Mouse (Mus musculus) embryonic fibroblast, embryonic 13.5 days (primary cell): ENCODE measurements at regions not wholly inside any gene's neighbourhood (a gene's known extent, or its start where the extent isn't known, plus 50 kb on each side); places are given as distances from the start of the nearest gene placed in this dataset.

Experiments used
- H3K27ac ChIP-seq: 2 replicates; pipeline ENCODE4 v1.5.1; 2012; ENCODE audit warnings: low read length, control low read depth, inconsistent platforms; ENCODE audit not compliant: insufficient read depth
- H3K4me1 ChIP-seq: 2 replicates; pipeline ENCODE4 v1.6.1; 2011; ENCODE audit warnings: low read length; ENCODE audit not compliant: control insufficient read depth, insufficient read depth
- H3K4me3 ChIP-seq: 2 replicates; pipeline ENCODE4 v1.5.1; 2011; ENCODE audit warnings: mild to moderate bottlenecking, control low read depth, low read length; ENCODE audit not compliant: insufficient read depth
- CTCF ChIP-seq: IDR thresholded peaks from 2 replicates; pipeline ENCODE4 v1.5.1; 2011; ENCODE audit warnings: mild to moderate bottlenecking, control low read depth, low read length, moderate library complexity, borderline replicate concordance; ENCODE audit not compliant: insufficient read depth
- POLR2A ChIP-seq: IDR thresholded peaks from 2 replicates; pipeline ENCODE4 v1.6.1; 2011; ENCODE audit warnings: low read depth, mild to moderate bottlenecking, control low read depth, low read length, moderate library complexity

DNA sequence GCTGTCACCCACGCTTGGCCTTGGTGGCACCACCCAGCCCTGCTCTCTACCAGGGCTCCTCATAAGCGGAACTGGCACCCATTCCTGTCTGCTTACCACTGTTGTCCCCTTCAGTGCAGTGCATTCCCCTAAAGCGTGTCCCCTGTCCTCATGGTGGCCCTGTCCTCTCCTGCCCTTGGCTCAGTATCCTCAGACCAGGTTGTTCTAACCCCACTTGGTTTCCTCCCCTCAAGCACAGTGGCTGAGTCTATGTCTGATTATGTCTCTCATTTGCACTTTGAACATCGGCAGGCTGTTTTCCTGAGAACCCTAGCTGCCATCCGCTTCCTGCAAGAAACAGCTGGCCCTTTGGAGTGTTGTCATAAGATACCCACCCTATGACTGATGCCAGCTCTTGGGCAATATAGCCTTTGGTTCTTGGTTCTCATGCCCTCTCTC is 130.5 kb downstream of the Ndufa10 start:
- Histone ChIP-seq H3K4me1 (no peaks in the 10 kb centered on the region), H3K27ac (no peak overlapping the region), H3K4me3 (no peak overlapping the region)
- TF ChIP-seq CTCF (no peak), POLR2A (no peak)

DNA sequence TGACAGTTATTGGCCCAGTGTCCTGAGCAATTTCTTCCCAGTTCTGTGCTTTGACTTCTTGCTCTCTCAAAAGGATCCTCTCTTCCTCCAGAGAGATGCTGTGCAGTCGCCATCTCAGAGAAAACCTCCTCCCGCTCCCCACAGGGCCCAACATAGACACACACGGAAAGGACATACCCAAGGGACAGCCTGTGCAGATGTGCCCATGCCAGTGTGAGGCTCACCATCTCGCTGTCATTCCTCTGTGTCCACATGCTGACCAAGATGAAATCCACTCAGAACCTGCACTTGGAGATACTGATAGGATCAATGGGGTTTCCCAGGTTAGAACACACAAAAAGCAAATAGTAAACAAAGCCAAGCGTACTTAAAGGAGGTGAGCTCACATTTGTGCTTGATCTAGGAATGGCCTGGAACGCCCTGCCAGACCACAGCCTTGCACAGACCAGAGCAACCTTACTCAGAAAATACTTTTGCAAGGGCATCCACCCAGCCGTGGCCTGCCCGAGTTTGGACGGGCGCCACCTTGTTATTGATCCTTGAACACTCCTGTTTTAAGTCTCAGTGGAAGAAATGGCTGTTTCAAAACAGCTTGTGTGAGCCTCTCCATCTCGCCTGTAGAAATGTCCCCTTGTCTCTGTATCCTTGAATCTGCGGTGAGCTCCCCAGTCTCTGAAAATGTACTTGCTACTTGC is 131.7 kb downstream of the Ndufa10 start:
- Histone ChIP-seq H3K4me1 (no peaks in the 10 kb centered on the region), H3K27ac (no peak overlapping the region), H3K4me3 (no peak overlapping the region)
- TF ChIP-seq POLR2A (no peak), CTCF (no peak)

DNA sequence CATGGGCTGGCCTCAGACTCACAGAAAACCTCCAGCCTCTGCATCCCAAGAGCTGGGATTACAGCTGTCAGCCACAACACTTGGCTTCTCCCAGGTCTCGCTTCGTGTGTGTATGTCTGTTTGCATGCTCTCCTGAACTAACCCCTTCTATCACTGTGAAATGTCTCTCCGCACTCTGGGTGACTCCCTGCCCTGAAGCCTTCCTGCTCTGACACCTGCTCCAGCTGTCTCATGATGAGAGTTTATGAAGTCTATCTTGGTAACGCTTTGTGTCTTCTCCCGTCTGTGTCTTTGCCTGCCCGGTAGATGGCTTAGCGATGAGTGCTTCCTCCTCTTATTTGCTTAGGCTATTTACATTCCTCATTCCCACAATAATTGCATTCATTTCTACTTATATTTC is 133.0 kb downstream of the Ndufa10 start:
- TF ChIP-seq POLR2A, result no peak
- no peak for TF ChIP-seq CTCF
- H3K4me3 ChIP-seq, result no peak overlapping the region
- no peak overlapping the region for H3K27ac ChIP-seq
- no peaks in the 10 kb centered on the region for H3K4me1 ChIP-seq

DNA sequence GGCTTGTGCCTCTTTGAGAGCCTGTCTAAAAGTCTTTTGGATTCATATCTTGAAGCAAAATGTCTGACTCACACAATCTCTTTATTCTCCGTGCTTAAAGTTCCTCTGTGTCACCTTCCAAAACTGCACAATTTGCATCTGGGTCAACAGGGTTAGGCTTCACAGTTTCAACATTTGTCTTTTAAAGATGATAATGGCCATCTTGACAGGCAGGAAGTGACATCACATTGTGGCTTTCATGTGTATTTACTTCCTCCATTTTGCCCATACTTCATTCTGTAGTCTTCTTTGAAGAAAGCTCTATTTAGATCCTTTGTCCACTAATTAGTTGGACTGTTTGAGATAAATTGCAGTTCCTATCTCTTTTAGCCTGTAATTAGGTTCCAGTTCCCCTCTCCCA is 135.1 kb downstream of the Ndufa10 start:
- TF ChIP-seq CTCF (no peak), POLR2A (no peak)
- H3K4me1 ChIP-seq, result no peaks in the 10 kb centered on the region
- no peak overlapping the region for H3K27ac ChIP-seq
- no peak overlapping the region for H3K4me3 ChIP-seq

DNA sequence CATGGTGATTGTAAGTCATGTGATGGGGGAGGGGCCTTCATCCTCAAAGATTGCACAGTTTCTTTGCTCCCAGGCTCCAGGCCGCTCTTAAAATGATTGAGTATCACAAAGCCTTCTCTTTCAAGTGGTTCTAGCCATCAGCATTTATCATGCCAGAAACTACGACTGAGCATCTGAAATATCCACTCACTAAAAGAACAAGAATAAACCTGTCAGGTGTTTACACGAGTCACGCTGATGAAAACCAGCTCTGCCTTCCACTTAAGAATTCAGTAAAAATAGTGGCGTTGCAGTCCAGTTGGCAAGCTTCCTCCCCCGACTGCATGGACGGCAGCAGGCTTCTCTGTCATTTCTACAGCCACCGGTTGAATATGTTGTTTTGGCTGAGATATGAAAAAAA is 136.2 kb downstream of the Ndufa10 start:
- no peak for TF ChIP-seq POLR2A
- TF ChIP-seq CTCF, result no peak
- Histone ChIP-seq H3K4me3 (no peak overlapping the region), H3K4me1 (no peaks in the 10 kb centered on the region), H3K27ac (no peak overlapping the region)

DNA sequence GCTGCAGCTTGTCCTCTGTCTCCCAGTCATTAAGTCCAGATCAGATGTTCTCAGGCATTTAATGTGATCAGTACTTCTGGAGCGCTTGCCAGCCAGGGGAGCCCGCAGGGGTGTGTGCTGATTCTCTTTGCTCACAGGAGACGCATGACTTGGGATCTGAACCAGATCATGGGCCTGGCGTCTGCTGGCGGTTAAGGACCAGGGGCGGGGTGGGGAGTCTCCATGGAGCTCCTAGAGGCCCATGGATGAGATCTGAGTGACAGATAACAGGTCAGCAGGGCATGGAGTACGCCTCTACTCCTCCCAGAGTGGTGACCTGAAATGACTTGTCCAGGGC is 136.7 kb upstream of the Hdac4 start:
- Histone ChIP-seq H3K4me1 (no peaks in the 10 kb centered on the region), H3K27ac (no peak overlapping the region), H3K4me3 (no peak overlapping the region)
- TF ChIP-seq CTCF, result no peak
- TF ChIP-seq POLR2A, result no peak

DNA sequence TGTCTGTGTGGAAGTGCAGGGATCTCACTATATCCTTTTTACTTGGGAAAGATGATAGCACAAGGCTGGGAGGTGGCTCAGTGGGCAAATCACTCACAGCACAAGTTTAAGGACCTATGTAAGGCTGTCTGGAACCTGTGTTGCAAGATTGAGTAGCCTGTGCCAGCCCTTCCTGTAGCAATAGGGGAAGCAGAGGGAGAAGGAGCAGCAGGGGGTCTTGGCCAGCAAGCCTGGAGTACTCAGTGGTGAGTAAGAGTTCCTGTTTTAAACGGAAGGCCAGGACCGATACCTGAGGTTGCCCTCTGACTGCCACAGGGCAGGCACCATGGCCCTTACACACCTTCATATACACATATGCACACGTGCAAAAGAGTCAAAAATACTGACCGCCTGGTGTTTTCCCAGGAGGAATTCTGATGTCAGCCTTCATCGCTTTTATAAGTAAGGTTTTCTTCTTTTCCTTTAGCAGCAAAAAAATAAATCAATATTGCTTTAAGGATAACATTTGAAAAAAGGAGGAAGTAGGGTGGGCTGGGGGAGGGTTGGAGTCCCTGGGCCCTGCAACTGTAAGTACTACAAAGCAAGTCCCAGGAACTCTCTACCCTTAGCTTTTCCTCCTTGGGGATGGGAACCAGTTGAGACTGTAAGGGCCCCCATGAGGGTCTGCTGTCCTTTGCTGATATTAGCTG is 136.2 kb upstream of the Hdac4 start:
- Histone ChIP-seq H3K27ac (no peak overlapping the region), H3K4me3 (no peak overlapping the region), H3K4me1 (no peaks in the 10 kb centered on the region)
- no peak for TF ChIP-seq CTCF
- TF ChIP-seq POLR2A, result no peak

DNA sequence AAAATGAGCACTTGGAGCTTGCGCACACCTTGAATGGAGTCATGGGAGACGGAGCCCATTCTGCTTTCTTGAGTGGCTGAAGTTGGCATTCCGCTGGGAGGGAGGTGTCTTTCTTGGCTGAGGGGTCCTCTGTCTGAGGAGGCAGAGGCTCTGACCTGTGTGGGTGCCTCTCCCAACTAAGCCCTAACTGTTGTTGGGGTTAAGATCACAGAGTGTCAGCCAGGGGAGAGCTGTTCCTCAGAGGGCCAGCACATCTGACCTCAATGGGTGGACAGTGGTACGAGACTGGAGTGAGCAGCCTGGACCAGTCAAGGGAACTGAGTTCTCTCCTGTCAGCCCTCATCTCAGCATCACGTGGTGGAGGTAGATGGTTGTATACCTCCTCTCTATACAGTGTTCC is 134.7 kb upstream of the Hdac4 start:
- Histone ChIP-seq H3K27ac (no peak overlapping the region), H3K4me1 (no peaks in the 10 kb centered on the region), H3K4me3 (no peak overlapping the region)
- TF ChIP-seq CTCF, result no peak

DNA sequence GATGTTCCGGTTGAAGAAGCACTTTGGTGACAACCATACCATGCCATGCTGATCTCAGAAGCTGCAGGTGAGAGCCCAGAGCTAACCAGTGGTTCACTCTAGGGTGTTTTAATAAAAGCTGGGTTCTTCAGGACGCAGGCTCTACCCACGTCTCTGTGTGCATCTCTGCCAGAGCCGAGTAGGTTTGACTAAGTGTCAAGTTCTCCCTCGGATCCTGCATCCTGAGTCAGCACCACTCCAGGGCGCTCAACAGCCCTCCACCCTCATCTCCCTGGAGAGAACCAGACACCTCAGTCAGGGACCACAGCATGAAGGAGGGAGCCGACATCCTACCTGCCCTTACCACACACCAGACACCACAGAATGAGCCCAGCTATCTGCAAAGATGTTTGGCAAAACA is 134.0 kb upstream of the Hdac4 start:
- Histone ChIP-seq H3K4me3 (no peak overlapping the region), H3K4me1 (no peaks in the 10 kb centered on the region), H3K27ac (no peak overlapping the region)
- TF ChIP-seq POLR2A, result no peak
- no peak for TF ChIP-seq CTCF

DNA sequence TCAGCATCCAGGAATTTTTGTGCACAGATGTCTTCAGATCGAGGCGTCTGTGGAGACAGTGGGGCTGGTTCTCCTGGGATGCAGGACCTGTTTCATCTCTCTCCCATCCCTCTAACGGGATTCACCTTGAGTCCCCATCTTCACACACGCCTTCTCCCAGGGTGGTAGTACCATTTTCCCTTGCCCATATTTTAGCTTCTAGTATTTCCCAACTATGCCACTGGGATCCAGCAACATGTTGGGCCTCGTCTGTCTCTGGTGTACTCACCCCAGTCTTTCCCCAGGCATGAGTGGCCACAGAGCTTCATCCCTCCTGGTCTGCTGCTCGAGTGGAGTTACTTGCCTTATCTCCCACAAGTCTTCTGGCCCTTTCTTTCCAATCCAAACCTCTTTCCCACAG is 131.6 kb upstream of the Hdac4 start:
- Histone ChIP-seq H3K27ac (no peak overlapping the region), H3K4me1 (no peaks in the 10 kb centered on the region), H3K4me3 (no peak overlapping the region)
- TF ChIP-seq POLR2A (no peak), CTCF (no peak)
